Mouse (Mus musculus) cerebellum, postnatal 4 days (tissue): ENCODE measurements around the gene Sec1.
"Not testable (repeated sequence)": the region's sequence is repeated elsewhere in the genome, so short reads cannot be mapped to it uniquely, and the experiment has no call there.

Experiments
- DNase-seq, 2 experiments: peaks; one replicate each; pipeline ENCODE4 v3.0.0; 2022; ENCODE audit warnings: low spot score in 2 of 2, mixed read lengths in 1 of 2

Gene Sec1

GRCm38 (mm10) chr7:45679966-45680621 is 14.1 kb downstream of the Sec1 start:
- no peak for DNase-seq

GRCm38 (mm10) chr7:45678513-45678912 is 15.7 kb downstream of the Sec1 start:
- no peak for DNase-seq

GRCm38 (mm10) chr7:45677627-45678295 is 16.4 kb downstream of the Sec1 start:
- DNase-seq, result no peak

- no peak for DNase-seq
These were observed 25.3 kb downstream of the Sec1 start for GRCm38 (mm10) chr7:45668921-45669320.

- no peak for DNase-seq
These were observed 26.4 kb downstream of the Sec1 start for GRCm38 (mm10) chr7:45667761-45668160.

GRCm38 (mm10) chr7:45666161-45666560 is 28.0 kb downstream of the Sec1 start, which contains the start of gene Fut2:
Gene Fut2 (minus strand): TSS chr7:45666394.
- DNase-seq, result no peak

GRCm38 (mm10) chr7:45665303-45666138 is 28.7 kb downstream of the Sec1 start:
- no peak for DNase-seq

GRCm38 (mm10) chr7:45661702-45662101 is 32.5 kb downstream of the Sec1 start:
- not testable (repeated sequence) for DNase-seq

- no peak for DNase-seq
These were observed 33.3 kb downstream of the Sec1 start for GRCm38 (mm10) chr7:45660746-45661478.

GRCm38 (mm10) chr7:45654424-45655047 is 39.7 kb downstream of the Sec1 start:
- no peak for DNase-seq

- not testable (repeated sequence) for DNase-seq
These were observed 43.7 kb downstream of the Sec1 start for GRCm38 (mm10) chr7:45650484-45650883.

- DNase-seq, result no peak
These were observed 44.9 kb downstream of the Sec1 start for GRCm38 (mm10) chr7:45649351-45649750.

- no peak for DNase-seq
These were observed 47.5 kb downstream of the Sec1 start for GRCm38 (mm10) chr7:45646671-45647070.

GRCm38 (mm10) chr7:45645591-45645971 is 48.6 kb downstream of the Sec1 start:
- DNase-seq, result no peak

- no peak for DNase-seq
These were observed 49.2 kb downstream of the Sec1 start for GRCm38 (mm10) chr7:45644872-45645590.

GRCm38 (mm10) chr7:45644183-45644582 is 50.0 kb downstream of the Sec1 start:
- DNase-seq, result peak in 1 of 2 experiments; percentile 58

GRCm38 (mm10) chr7:45643441-45644178 is 50.6 kb downstream of the Sec1 start:
- peak; percentile 87 to 96 for DNase-seq

- DNase-seq, result no peak
These were observed 51.5 kb downstream of the Sec1 start for GRCm38 (mm10) chr7:45642503-45643255.

- DNase-seq, result peak in 1 of 2 experiments; percentile 38
These were observed 52.1 kb downstream of the Sec1 start for GRCm38 (mm10) chr7:45642083-45642482.
